Mouse (Mus musculus): ENCODE data around the gene Dnah6.

Gene Dnah6

DNA sequence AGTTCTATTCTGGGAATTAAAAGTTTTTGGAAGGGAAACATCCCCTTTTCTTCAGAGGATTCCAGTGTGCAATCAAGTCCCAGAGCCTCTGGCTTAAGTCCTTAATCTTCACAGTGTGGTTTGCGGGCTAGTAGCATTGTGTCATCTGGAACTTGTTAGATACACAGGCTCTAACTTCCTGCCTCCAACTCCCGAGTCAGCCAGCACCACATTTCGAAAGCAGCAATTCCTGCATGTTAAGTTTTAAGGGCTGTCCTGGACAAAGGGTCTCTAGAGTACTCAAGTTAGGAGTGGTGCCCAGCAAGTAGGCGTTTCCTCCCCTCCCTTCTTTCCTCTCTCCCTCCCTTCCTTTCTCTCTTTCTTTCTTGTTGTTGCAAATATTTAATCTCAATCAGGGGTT lies 7.0 kb upstream of the Dnah6 start:
- DNase-seq (ENCODE audit: low read depth, low spot score): no peak

DNA sequence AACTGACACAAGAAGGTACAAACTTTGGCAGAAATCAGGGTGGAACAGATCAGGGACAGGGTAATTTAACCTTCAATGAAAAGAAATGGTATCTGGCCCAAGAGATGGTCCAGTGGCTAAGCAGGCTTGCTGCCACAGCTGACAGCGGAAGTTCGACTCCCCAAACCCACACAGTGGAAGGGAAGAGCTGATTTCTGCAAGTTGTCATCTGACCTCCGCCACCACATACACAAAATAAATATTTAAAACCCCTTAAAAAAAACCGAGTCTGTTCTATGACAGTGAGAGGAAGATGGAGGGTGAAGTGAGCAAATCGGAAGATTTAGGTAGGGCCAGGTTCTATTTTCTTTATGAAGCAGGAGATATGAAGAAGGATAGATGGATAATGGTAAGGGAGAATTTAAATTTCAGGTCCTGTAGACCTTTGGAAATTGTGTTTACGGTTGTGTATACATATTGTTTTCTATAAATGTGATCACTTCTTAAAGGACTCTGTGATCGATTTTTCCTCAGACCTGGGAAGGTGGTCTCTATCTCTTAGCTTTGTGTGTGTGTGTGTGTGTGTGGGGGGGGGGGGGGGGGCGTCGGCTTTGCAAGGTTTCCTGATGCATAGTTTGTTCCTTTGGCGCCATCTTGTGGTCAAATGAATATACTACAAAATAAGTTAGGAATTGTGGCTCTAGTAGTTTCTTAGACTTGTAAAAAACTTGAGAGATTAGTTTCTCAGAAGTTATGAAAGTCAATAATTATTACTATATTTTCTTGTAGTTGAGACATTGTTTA lies 6.1 kb upstream of the Dnah6 start:
- peak; percentile 50 for DNase-seq (ENCODE audit: low read depth, low spot score)

DNA sequence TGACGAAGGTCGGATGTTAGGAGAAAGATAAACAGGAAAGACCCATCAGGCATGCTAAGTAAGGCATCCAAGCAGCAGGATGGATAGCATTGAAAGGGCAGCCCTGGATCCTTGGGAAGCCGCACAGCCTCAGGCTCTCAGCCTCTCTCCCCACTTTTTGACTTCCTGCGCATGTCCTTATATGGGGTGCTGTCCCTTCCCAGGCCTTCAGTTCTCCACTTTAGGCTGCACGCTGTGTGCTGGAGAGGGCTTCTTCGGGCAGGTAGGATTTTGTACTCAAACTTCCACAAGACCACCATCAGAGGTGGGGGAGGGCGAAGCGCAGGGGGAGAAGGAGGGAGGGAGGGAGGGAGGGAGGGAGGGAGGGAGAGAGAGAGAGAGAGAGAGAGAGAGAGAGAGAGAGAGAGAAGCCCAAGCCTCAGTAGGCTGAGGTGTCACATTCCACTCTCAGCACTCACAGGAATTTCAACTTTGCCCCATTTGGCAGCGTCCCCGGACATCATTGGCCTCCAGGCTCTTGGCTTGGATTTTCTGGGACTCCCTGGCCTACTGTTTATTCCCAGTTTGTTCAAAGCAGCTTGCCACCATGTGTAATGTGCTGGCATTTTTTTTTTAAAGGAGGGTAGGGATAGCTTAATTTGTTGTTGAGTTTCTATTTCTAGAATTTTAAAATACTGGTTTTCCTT lies 1.5 kb upstream of the Dnah6 start:
- DNase-seq (ENCODE audit: low read depth, low spot score): peak; percentile 77

DNA sequence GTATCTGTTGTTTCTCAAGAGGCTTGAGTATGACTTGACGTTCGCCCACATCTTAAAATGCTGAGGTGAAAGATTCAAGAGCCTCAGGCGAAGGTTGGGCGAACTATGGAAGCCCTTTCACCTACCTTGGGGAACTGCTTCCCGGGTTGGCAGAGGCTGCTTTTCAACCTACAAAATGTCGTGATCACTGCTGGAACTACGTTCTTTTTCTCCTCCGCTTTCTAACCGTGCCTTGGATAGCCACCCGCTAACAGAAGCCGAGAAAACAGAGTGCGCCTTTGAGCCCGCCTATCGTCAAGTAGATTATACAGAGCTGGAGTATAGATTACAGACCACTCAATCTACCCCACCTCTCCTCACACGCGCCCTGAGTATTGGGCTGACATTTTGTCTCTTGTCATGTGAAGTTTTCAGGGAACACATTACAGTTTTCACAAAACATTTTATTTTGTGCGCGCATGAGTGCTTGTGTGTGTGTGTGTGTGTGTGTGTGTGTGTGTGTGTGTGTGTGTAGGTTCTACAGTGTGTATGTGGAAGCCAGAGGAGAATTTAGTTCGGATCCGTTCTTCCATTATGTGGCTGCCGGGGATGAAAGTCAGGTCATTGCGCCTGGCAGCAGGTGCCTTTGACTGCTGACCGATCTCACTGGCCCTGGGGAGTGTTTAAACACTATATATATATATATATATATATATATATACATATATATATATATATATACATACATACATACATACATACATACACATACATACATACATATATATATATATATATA lies 696 bp upstream of the Dnah6 start:
- DNase-seq (ENCODE audit: low read depth, low spot score): peak; percentile 34

DNA sequence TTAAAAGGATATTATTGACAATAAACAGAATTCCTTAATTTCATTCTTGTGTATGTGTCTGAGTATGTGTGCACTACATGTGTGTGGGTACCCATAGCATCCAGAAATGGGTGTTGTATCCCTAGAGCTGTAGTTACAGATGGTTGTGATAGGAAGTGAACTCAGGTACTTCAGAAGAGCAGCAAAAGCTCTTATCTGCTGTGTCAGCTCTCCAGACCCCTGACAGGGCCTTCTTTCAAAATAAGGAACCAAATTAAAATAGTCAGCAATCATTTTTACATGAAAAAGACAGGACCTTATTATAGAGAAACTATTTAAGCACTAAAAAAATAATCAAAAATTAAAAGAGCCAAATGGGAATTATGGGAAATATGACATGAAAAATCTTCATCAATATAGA lies 9.8 kb downstream of the Dnah6 start:
- DNase-seq (ENCODE audit: low read depth, low spot score): no peak

DNA sequence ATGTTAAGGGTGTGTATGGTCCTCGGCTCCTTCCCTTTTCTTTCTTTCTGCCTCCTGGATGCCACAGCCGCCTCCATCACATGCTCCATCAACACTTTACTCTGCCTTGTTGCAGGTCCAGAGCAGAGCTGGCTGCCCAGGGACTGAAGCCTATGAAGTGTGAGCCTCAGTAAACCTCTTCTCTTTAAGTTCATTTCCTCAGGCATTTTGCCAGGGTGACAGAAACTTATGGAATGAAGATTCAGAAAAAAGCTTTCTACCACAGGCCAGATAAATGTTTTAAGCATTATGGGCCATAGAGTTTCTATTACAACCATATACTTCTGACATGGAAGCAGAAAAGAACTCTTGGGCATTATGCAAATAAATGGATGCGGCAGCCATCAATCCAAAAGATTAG lies 10.4 kb downstream of the Dnah6 start:
- DNase-seq (ENCODE audit: low read depth, low spot score): no peak

DNA sequence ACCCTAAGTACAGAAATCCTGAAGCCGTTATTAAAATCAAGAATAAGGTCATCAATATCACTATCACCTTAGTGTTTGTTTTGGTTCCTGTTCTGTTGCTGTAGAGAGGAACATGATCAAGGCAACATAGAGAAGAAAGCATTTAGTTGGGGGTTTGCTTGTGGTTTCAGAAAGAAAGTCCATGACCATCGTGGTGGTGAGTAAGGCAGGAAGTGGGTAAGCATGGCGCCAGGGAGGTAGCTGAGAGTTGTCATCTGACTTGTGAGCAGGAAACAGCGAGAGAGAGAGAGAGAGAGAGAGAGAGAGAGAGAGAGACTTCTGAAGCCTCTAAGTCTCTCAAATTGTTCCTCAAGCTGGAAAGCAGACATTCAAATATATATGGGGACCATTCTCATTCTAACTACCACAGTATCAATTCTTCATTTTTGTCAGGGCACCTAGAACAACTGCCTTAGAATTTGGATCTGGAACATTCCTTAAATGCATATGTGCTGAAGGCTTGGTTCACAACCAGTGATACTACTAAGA lies 10.9 kb downstream of the Dnah6 start:
- no peak for DNase-seq (ENCODE audit: low read depth, low spot score)

DNA sequence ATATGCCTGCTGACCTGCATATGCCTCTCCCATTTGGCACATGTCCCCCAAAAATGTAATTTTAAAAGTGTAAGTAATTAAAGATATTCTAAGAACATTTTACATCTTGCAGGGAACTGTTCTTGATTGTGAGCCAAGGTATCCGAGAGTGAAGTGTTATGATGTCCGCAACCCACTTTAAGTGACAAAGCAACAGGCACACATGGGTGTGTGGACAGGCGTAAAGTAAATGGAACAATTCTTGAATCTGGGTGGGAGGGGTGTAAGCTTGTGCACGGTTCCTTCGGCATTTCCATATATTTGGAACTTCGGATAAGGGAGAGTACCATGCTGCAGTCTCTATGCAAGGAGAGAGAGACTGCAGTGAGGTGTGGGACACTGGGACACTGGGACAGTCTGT lies 11.9 kb downstream of the Dnah6 start:
- DNase-seq (ENCODE audit: low read depth, low spot score): no peak

DNA sequence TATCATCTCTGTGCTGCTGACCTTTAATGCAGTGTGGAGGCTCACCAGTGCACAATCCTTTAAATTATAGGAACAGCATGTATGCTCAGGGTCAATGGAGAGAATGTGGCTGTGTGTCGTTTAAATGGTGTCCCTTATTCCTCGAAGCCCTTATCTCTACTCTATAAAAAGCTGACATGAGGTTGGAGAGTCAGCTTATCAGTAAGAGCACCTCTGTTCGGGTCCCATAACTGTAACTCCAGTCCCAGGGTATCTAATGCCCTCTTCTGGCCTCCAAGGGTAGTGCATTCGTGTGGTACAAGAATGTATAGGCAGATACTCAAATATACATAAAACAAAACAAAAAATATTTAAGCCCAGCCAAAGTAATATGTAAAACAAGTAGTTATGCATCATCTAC lies 16.5 kb downstream of the Dnah6 start:
- no peak for DNase-seq (ENCODE audit: low read depth, low spot score)

DNA sequence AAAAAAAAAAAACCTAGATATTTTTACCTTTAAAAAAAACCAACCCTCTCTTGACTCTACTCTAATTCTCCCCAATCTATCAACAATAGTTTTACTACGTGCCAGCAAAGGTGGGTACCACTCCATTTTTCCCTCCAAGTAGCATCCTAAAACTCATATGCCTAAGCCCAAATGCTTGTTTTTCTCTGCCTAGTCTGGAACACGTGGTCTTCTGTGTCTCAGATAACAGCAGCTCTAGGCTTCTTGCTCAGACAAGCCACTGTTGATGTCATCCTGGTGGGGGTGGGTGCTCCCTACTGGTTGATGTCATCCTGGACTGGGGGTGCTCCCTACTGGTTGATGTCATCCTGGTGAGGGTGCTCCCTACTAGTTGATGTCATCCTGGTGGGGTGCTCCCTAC lies 17.7 kb downstream of the Dnah6 start:
- DNase-seq (ENCODE audit: low read depth, low spot score): no peak

DNA sequence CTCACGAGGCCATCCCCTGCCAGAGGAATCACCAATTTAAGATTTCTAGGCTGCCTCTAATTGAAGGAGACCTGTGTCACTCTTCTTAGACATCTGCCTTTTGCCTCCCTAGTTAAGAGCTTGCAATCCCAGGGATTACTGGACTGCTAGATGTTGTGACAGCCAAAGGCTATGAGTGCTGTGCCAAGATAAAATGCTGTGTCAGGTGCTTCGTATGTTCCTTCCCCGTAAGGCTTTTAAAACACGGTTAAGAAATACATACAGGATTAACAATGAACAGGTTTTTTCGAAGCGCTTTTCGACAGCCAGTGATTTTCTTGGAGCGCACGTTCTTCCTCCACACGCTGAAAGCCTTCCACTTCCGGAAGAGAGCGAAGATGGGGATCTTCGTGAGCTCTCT lies 26.2 kb downstream of the Dnah6 start:
- DNase-seq (ENCODE audit: low read depth, low spot score): no peak

DNA sequence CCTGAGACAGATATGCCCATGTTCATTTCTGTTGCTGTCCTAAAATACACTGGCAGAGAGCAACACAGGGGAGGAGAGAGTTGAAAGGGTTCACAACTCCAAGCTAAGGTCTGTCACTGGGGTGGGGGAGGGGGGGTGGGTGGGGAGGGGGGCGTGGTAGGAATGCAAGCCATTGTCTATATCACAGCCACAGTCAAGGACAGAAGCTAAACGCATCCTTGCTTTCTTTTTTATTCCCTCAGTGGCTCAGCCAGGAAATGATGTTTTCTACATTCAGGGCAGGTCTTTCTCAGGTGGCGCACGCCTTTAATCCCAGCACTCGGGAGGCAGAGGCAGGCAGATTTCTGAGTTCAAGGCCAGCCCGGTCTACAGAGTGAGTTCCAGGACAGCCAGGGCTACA lies 30.7 kb downstream of the Dnah6 start:
- peak; percentile 61 for DNase-seq (ENCODE audit: low read depth, low spot score)

DNA sequence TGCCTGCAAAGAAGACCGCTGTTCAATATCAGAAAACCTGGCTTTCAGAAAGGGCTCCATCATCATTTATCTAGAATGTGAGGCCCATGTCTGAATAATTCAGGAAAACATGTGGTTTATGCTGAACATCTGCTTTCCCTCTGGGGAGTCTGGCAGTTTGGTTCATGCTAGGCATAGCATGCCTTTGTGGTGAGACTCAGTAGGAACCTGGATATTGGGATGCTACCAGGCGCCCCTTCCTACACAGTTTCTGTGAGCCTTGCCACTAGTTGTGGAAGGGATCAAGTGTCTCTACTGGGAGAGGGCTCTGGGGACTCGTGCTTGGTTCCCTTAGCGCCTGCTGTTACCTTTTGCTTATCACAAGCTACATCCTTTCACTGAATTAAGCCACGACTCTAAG lies 37.2 kb downstream of the Dnah6 start:
- no peak for DNase-seq (ENCODE audit: low read depth, low spot score)

DNA sequence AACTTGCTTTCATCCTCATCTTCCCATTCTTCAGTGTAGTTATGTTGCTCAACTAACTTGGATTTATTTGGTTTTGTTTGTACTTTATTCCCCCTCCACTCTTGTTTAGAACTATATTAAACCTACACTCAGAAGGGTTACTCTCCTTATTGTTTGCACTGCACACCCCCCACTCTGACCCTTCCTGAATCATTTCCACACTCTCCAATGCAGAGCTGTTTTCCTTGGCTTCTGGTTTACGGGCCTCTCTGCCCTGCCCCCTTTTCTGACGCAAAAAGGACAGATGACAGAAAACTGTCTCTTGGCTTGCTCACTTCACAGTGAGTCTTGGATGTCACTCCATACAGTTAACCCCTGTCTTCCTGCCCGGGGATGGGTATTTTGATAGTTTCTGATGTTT lies 38.5 kb downstream of the Dnah6 start:
- DNase-seq (ENCODE audit: low read depth, low spot score): no peak

DNA sequence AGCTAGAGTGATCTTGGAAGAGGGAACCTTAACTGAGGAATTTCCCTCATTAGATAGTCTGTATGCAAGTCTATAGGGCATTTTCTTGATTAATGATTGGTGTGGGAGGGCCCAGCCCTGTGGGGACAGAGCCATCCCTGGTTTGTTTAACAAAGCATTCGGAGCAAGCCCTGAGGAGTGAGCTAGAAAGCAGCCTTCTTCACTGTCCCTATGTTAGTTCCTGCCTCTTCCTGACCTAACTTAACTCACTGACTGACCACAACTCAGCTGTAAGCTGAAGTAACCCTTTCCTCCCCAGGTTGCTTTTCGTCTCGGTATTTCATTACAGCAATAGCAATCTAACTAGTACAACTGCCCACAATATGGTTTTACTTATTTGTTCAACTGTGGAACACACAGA lies 39.0 kb downstream of the Dnah6 start:
- DNase-seq (ENCODE audit: low read depth, low spot score): no peak

DNA sequence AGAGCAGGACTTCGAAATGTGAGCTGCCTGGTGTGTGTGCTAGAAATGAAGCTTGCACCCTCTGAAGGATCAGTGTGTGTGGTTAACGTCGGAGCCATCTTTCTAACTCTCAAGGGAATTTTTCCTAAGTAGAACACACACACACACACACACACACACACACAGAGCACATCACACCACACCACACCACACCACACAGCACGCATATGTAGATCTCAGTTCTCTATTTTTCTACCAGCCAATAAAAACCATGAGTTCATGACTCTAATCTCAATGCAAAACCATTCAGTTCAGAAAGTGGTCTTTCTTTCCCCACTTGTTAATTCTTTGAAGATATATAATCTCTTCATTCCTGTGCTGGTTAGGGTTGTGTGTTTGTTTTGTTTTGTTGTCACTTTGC lies 39.4 kb downstream of the Dnah6 start:
- no peak for DNase-seq (ENCODE audit: low read depth, low spot score)

DNA sequence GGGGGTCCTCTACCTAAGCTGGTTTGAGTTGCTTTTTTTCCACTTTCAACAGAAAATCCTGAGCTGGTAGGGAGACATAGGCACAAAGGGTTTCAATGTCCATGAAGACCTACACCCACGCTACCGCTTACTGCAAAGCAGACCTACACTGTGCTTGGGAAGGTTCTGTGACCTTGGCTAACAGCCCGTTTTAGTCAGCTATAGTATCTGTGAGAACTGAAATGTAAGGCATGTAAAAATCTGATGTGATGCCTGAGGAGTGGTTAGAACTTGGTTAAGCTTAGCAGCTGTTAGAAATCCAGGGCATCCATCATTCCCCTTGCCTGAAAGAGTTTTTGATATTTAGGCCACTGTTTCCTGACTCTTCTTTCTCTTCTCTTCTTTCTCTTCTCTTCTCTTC lies 46.3 kb downstream of the Dnah6 start:
- DNase-seq (ENCODE audit: low read depth, low spot score): no peak

DNA sequence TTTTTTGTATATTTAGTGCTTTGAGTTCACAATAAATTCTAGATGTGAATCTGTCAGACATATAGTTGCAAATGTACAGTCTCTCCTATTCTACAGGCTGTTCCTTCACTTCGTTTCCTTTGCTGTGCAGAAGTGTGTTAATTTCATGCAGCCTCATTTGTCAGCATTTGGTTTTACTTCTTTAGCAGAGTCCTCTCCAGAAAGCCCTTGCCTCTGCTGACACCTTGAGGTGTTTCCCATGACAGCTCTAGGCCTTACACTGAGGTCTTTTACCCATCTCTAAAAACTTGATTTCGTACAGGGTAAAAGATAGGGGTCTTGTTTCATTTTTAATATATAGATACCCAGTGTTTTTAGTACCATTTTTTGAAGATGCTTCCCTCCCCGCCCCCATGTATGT lies 54.2 kb downstream of the Dnah6 start:
- no peak for DNase-seq (ENCODE audit: low read depth, low spot score)

DNA sequence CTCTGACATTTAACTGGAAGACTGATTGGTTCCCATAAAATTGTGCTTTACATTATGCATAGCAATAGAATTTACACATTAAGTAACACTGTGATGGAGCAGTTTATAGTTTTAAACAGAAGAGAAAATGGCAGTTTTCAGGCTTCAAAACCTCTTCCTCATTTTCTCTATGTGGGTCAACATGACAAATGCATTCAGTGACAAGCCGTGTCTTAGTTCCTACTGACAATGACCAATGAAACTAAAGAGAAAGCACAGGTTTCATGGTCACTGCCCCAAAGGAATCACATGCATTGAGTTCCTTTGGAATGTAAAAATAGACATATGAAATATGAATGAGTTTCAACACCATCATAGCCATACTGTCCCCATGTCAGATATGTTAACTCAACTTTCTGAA lies 58.5 kb downstream of the Dnah6 start:
- no peak for DNase-seq (ENCODE audit: low read depth, low spot score)

DNA sequence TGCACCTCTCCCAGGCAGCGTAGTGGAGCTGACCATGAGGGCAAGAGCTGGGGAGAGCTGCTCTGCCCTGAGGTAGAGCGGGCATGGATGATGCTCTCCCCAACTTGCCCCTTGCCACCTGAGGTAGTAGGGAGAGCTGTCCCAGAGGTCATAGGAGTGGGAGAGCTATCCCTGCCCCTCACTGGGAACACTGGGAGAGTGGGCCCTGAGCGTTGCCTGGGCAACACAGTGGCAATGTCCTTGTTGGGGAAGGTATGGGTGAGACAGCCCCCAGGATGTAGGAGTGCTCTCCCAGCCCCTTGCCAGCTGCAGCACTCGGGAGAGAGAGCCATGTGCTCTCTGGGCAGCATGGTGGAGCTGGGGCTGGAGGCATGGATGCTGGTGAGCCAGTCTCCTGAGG lies 60.1 kb downstream of the Dnah6 start:
- DNase-seq (ENCODE audit: low read depth, low spot score): no peak

DNA sequence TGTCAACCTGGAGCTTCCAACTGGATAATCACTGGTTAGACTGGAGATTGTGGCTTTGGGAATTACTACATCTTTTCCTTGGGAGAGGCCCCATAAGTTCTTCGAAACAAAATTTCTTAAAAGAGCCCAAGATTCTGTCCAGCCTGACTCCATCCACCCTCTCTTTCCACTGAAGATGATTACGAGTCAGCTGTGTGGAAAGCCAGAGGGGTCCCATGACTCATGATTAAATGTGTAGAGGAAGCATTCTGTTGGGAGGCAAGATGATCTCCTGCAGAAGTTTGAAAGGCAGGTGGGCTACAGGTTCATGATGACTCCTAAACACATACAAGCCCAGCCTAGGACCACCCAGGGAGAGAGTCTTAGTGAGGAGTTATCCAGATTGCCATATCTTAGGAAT lies 66.0 kb downstream of the Dnah6 start:
- no peak for DNase-seq (ENCODE audit: low read depth, low spot score)

DNA sequence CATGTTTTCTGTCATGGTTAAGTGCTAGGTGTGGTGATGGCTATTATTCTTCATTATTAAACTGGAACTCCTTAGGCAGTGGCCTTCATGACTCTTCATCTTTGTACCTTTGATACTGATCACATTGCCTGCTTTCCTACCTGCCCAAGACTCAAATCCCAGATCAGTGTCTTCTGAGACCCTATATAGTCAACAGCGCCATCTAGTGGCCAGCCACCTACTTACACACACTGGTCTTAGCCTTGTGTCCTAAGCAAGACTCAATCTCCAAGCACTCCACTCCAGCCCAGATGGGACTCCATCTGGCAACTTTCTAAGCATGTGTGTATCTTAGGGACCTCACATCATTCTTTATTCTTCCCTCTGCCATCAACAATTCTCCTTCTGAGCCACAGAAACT lies 67.8 kb downstream of the Dnah6 start:
- peak; percentile 91 for DNase-seq (ENCODE audit: low read depth, low spot score)

DNA sequence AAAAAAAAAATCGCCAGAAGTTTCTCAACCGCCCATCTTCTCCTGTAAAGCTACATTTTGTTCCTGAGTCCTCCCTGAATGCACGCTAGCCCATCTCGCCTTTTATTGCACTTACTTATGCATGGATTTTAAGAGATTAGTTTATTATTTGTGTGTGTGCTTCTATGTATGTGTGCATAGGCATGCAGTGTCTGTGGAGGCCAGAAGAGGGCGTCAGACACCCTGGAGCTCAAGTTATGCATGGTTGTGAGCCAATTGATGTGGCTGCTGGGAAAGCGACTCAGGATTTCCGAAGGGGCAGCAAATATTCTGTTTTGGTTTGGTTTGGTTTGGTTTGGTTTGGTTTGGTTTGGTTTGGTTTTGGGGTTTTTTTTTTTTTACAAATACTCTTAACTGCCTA lies 78.0 kb downstream of the Dnah6 start:
- DNase-seq (ENCODE audit: low read depth, low spot score): peak; percentile 24
